Mouse (Mus musculus): ENCODE data around the gene Tac1. TPM values are rescaled to one million over a fixed set of nuclear protein-coding genes. Genes with fewer than 3 reads are reported as not detected.
"Not testable (repeated sequence)": the region's sequence is repeated elsewhere in the genome, so short reads cannot be mapped to it uniquely, and the experiment has no call there.

The Tac1 gene
- polyA plus RNA-seq, 1 experiment from 2014 or later, result 161 TPM

- no peaks in the 10 kb centered on the region for H3K27me3 ChIP-seq (ENCODE audit: control insufficient read depth, insufficient read depth, low read length)
- H3K36me3 ChIP-seq (replicated peaks; ENCODE audit: control insufficient read depth, insufficient read depth), result no peaks in the 10 kb centered on the region
- 86% methylated on average over 5 of the region's 5 CpGs for WGBS
- no peak overlapping the region for H3K4me2 ChIP-seq (replicated peaks)
- no peak for DNase-seq (ENCODE audit: low spot score)
- H3K4me1 ChIP-seq (replicated peaks; ENCODE audit: control insufficient read depth, insufficient read depth, low read length), result no peaks in the 10 kb centered on the region
- no peak overlapping the region for H3K27ac ChIP-seq
- H3K4me3 ChIP-seq (replicated peaks; ENCODE audit: low read length), result no peak overlapping the region
- H3K9me3 ChIP-seq (ENCODE audit: control insufficient read depth, low read length), result no peaks in the 10 kb centered on the region
- ATAC-seq (ENCODE audit: low FRiP score), result no peak
- H3K9ac ChIP-seq, result no peak overlapping the region
Measured at GRCm38 (mm10) chr6:7598416-7598815, 43.7 kb downstream of the Tac1 start.

DNA sequence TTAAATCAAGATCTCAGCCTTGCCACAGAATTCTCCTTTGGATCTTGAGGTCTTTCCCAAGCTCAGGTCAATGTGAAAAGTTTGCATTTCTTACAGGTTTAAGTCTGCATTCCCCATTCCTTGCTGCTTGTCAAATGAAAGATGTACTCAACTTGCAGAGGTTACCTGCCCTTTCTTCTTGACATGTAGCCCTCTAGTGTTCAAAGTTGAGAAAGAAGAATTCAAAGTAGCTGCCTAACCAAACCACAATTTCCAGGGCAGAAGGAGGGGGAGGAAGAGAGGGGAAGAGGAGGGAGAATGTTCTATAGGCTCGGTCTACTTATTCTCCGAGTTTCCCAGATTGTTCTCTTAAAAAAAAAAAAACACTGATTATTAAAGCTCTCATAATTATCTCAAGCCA, 45.5 kb downstream of the Tac1 start:
- no peaks in the 10 kb centered on the region for H3K9me3 ChIP-seq (ENCODE audit: control insufficient read depth, low read length)
- no peak overlapping the region for H3K4me2 ChIP-seq (replicated peaks)
- H3K27me3 ChIP-seq (ENCODE audit: control insufficient read depth, insufficient read depth, low read length), result no peaks in the 10 kb centered on the region
- no peak for DNase-seq (ENCODE audit: low spot score)
- ATAC-seq (ENCODE audit: low FRiP score), result no peak
- H3K4me1 ChIP-seq (replicated peaks; ENCODE audit: control insufficient read depth, insufficient read depth, low read length), result no peaks in the 10 kb centered on the region
- H3K27ac ChIP-seq, result no peak overlapping the region
- 74% methylated on average over 2 of the region's 2 CpGs for WGBS
- H3K36me3 ChIP-seq (replicated peaks; ENCODE audit: control insufficient read depth, insufficient read depth), result no peaks in the 10 kb centered on the region
- no peak overlapping the region for H3K9ac ChIP-seq
- no peak overlapping the region for H3K4me3 ChIP-seq (replicated peaks; ENCODE audit: low read length)

- H3K27ac ChIP-seq, result no peak overlapping the region
- no peak overlapping the region for H3K4me2 ChIP-seq (replicated peaks)
- no peaks in the 10 kb centered on the region for H3K27me3 ChIP-seq (ENCODE audit: control insufficient read depth, insufficient read depth, low read length)
- 76% methylated on average over 4 of the region's 4 CpGs for WGBS
- no peak overlapping the region for H3K4me3 ChIP-seq (replicated peaks; ENCODE audit: low read length)
- ATAC-seq (ENCODE audit: low FRiP score) (no peak), DNase-seq (ENCODE audit: low spot score) (no peak)
- no peaks in the 10 kb centered on the region for H3K4me1 ChIP-seq (replicated peaks; ENCODE audit: control insufficient read depth, insufficient read depth, low read length)
- no peaks in the 10 kb centered on the region for H3K36me3 ChIP-seq (replicated peaks; ENCODE audit: control insufficient read depth, insufficient read depth)
- no peaks in the 10 kb centered on the region for H3K9me3 ChIP-seq (ENCODE audit: control insufficient read depth, low read length)
- H3K9ac ChIP-seq, result no peak overlapping the region
Measured at GRCm38 (mm10) chr6:7601353-7602094, 46.8 kb downstream of the Tac1 start.

- not testable (repeated sequence) for H3K27me3 ChIP-seq (ENCODE audit: control insufficient read depth, insufficient read depth, low read length); H3K9ac ChIP-seq; DNase-seq (ENCODE audit: low spot score); H3K9me3 ChIP-seq (ENCODE audit: control insufficient read depth, low read length); H3K36me3 ChIP-seq (replicated peaks; ENCODE audit: control insufficient read depth, insufficient read depth); H3K4me2 ChIP-seq (replicated peaks); H3K27ac ChIP-seq; H3K4me3 ChIP-seq (replicated peaks; ENCODE audit: low read length); H3K4me1 ChIP-seq (replicated peaks; ENCODE audit: control insufficient read depth, insufficient read depth, low read length); ATAC-seq (ENCODE audit: low FRiP score)
- 88% methylated on average over 18 of the region's 19 CpGs for WGBS
Measured at GRCm38 (mm10) chr6:7613676-7614075, 59.0 kb downstream of the Tac1 start.

Other genes with a start within 250 kb of the Tac1 start
- 118 and 127 TPM in 2 replicates for gene Asns, start 138.4 kb downstream of the Tac1 start, polyA plus RNA-seq (2014; fragmentation: Nextera tagmentation; extraction: Ambion mirVana)